16 mouse cellular contexts compared by ENCODE assay signal in the genomic region with DNA sequence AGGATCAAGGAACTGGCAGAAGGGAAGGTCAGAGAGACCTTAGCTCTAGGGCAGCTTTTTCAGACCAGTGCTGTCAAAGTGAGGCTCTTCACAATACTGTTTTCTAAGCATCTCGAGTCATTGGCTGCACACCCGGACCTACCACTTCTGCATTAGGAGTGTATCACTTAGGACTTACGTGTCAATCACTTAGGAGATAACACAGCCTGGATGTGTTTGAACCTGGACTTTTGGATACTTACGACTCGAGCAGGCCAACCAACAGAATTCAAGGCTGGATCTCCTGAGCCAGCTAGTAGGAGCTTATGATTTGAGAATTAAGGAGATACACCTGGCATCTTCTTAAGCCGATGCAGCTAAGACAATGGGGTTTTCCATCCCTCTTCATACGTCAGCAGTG.
"Had no signal": no experiment of that assay in that cellular context is flagged by ENCODE, and none has a peak within 500 bp of the region (broad histone marks: within the 10 kb centered on the region; RNA-seq: fewer than 3 reads in every experiment).

No protein-coding gene starts in this region.

- DNase-seq: lung, postnatal 14 days; lung, postnatal 36 days; right cerebral cortex, postnatal 14 days; thymus, adult 2 months; thymus, postnatal 25 days; thymus, postnatal 4 days had no signal

- H3K27me3 ChIP-seq: lung, embryonic 15.5 days; megakaryocyte, embryonic 14.5 days; midbrain, embryonic 13.5 days; midbrain, embryonic 15.5 days; neural tube, embryonic 12.5 days; stomach, embryonic 15.5 days had no signal

- H3K4me3 ChIP-seq: lung, embryonic 15.5 days; midbrain, embryonic 13.5 days; midbrain, embryonic 15.5 days; neural tube, embryonic 12.5 days; stomach, embryonic 15.5 days had no signal

- H3K4me1 ChIP-seq: midbrain, embryonic 15.5 days; neural tube, embryonic 12.5 days; stomach, embryonic 15.5 days had no signal

- H3K4me2 ChIP-seq: lung, embryonic 15.5 days; midbrain, embryonic 11.5 days; midbrain, embryonic 13.5 days; midbrain, embryonic 15.5 days; neural tube, embryonic 12.5 days; stomach, embryonic 15.5 days had no signal

- H3K27ac ChIP-seq: lung, embryonic 15.5 days; macrophage; midbrain, embryonic 13.5 days; midbrain, embryonic 15.5 days; neural tube, embryonic 12.5 days; stomach, embryonic 15.5 days; stomach, postnatal 0 days had no signal

- H3K36me3 ChIP-seq: lung, embryonic 15.5 days; midbrain, embryonic 13.5 days; midbrain, embryonic 15.5 days; neural tube, embryonic 12.5 days; stomach, embryonic 15.5 days had no signal

- ATAC-seq: lung, postnatal 0 days; midbrain, embryonic 13.5 days; midbrain, embryonic 15.5 days had no signal

- H3K9me3 ChIP-seq: lung, embryonic 15.5 days; megakaryocyte, embryonic 14.5 days; midbrain, embryonic 13.5 days; midbrain, embryonic 15.5 days; neural tube, embryonic 12.5 days; stomach, embryonic 15.5 days had no signal

- H3K9ac ChIP-seq: lung, embryonic 15.5 days; midbrain, embryonic 13.5 days; midbrain, embryonic 15.5 days; neural tube, embryonic 12.5 days; stomach, embryonic 15.5 days had no signal
